Mouse (Mus musculus) kidney, adult 8-10 months (tissue): Measurements from ENCODE around the gene Mrpl12.
A peak's percentile ranks its signal among the peaks of the same experiment; 100 is the strongest.
"Not testable (repeated sequence)": the region's sequence is repeated elsewhere in the genome, so short reads cannot be mapped to it uniquely, and the experiment has no call there.

Experiments
- DNase-seq, 2 experiments: peaks; one replicate each; pipeline ENCODE4 v3.0.0; 2022

The Mrpl12 gene

GRCm38 (mm10) chr11:120509940-120510339 is 25.5 kb downstream of the Mrpl12 start:
- no peak for DNase-seq

- DNase-seq: no peak
These were observed 26.1 kb downstream of the Mrpl12 start for GRCm38 (mm10) chr11:120510375-120511030.

GRCm38 (mm10) chr11:120512790-120513453 is 28.5 kb downstream of the Mrpl12 start:
- DNase-seq: no peak

- not testable (repeated sequence) for DNase-seq
These were observed 29.8 kb downstream of the Mrpl12 start for GRCm38 (mm10) chr11:120514262-120514661.

GRCm38 (mm10) chr11:120515611-120516010 is 31.2 kb downstream of the Mrpl12 start:
- peak; percentile 84 to 94 for DNase-seq

GRCm38 (mm10) chr11:120517147-120517546 is 32.7 kb downstream of the Mrpl12 start:
- DNase-seq: no peak

GRCm38 (mm10) chr11:120518027-120518426 is 33.6 kb downstream of the Mrpl12 start:
- no peak for DNase-seq

GRCm38 (mm10) chr11:120518558-120518957 is 34.1 kb downstream of the Mrpl12 start:
- no peak for DNase-seq

- peak in 1 of 2 experiments; percentile 45 for DNase-seq
These were observed 35.3 kb downstream of the Mrpl12 start for GRCm38 (mm10) chr11:120519738-120520137.

GRCm38 (mm10) chr11:120520498-120520897 is 36.1 kb downstream of the Mrpl12 start:
- DNase-seq: no peak

GRCm38 (mm10) chr11:120520967-120521540 is 36.6 kb downstream of the Mrpl12 start:
- no peak for DNase-seq

GRCm38 (mm10) chr11:120522581-120522980 is 38.2 kb downstream of the Mrpl12 start:
- DNase-seq: no peak

- DNase-seq: no peak
These were observed 41.5 kb downstream of the Mrpl12 start for GRCm38 (mm10) chr11:120525959-120526358.

GRCm38 (mm10) chr11:120527690-120528354 is 43.4 kb downstream of the Mrpl12 start:
- no peak for DNase-seq

- DNase-seq: no peak
These were observed 44.5 kb downstream of the Mrpl12 start for GRCm38 (mm10) chr11:120528903-120529302.

GRCm38 (mm10) chr11:120530085-120530964 is 45.9 kb downstream of the Mrpl12 start, which contains the start of gene Gcgr:
TSS of gene Gcgr (plus strand) at chr11:120530699.
- no peak for DNase-seq

- no peak for DNase-seq
These were observed 47.2 kb downstream of the Mrpl12 start for GRCm38 (mm10) chr11:120531646-120532045.

- no peak for DNase-seq
These were observed 49.7 kb downstream of the Mrpl12 start for GRCm38 (mm10) chr11:120534093-120534492.

- DNase-seq: no peak
These were observed 50.7 kb downstream of the Mrpl12 start for GRCm38 (mm10) chr11:120535145-120535544.

GRCm38 (mm10) chr11:120535804-120536203 is 51.4 kb downstream of the Mrpl12 start:
- no peak for DNase-seq

- peak; percentile 87 to 91 for DNase-seq
These were observed 54.1 kb downstream of the Mrpl12 start for GRCm38 (mm10) chr11:120538485-120538884.
